Mouse (Mus musculus) erythroblast, embryonic 14.5 days (primary cell): ENCODE data around the gene Acvr1. TPM values are rescaled to one million over a fixed set of nuclear protein-coding genes. Genes with fewer than 3 reads are reported as not detected.

ENCODE experiments used
- H3K27me3 ChIP-seq: 2 replicates; pipeline ENCODE4 v1.6.1; 2012; ENCODE audit warnings: inconsistent platforms; ENCODE audit not compliant: control insufficient read depth
- H3K36me3 ChIP-seq: 2 replicates; pipeline ENCODE4 v1.6.1; 2012; ENCODE audit warnings: mild to moderate bottlenecking, inconsistent platforms; ENCODE audit not compliant: control insufficient read depth
- H3K4me1 ChIP-seq: 2 replicates; pipeline ENCODE4 v1.6.1; 2012; ENCODE audit warnings: inconsistent platforms; ENCODE audit not compliant: control insufficient read depth
- H3K4me3 ChIP-seq: replicated peaks from 2 replicates; pipeline ENCODE3; 2012; ENCODE audit warnings: moderate library complexity, mild to moderate bottlenecking, inconsistent platforms
- H3K9me3 ChIP-seq: 2 replicates; pipeline ENCODE4 v1.6.1; 2012; ENCODE audit warnings: low read length, inconsistent platforms, mixed read lengths; ENCODE audit not compliant: control insufficient read depth
- GATA1 ChIP-seq: IDR thresholded peaks from 2 replicates; pipeline ENCODE4 v1.6.1; 2012; ENCODE audit warnings: low read length, inconsistent platforms, mixed read lengths
- TAL1 ChIP-seq: IDR thresholded peaks from 3 replicates; pipeline ENCODE4 v1.6.1; 2012; ENCODE audit warnings: low read length, inconsistent platforms, mixed read lengths
- polyA plus RNA-seq: library from polyadenylated mRNA; stranded (reverse); fragments of >175 nt; gene quantifications from 2 replicates; pipeline ENCODE4 v1.2.3, GENCODE M21; 2012

The Acvr1 gene
- polyA plus RNA-seq, 1 experiment: not detected

DNA sequence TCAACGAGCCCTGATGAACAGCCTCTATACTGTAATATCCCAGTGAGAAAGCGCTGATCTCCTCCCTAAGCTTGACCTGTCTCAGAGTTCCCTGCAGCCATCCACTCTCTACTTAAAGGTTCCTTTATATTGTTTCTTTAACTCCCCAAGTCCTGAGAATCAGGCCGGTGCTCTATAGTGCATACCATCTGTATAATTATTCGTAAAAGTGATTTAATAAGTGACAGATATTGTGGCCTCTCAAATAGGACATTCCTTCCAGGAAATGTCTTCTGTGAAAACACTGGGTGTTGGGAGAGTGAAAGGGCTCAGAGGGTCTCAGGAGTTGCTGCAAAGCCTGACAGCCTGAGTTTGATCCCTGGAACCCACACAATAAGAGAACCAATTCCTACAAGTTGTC, 88.8 kb downstream of the Acvr1 start:
- H3K36me3 ChIP-seq: peaks cover 2% of the 10 kb centered on the region; the same call in 1 of the 2 replicates
- no peak overlapping the region for H3K4me3 ChIP-seq
- H3K9me3 ChIP-seq: no peaks in the 10 kb centered on the region
- TF ChIP-seq GATA1 (no peak), TAL1 (no peak)
- no peaks in the 10 kb centered on the region for H3K27me3 ChIP-seq
- no peaks in the 10 kb centered on the region for H3K4me1 ChIP-seq

GRCm38 (mm10) chr2:58476956-58477715, 89.8 kb downstream of the Acvr1 start:
- no peak for TF ChIP-seq GATA1
- no peak for TF ChIP-seq TAL1
- Histone ChIP-seq H3K36me3 (peaks cover 2% of the 10 kb centered on the region; the same call in 1 of the 2 replicates), H3K27me3 (no peaks in the 10 kb centered on the region), H3K4me3 (no peak overlapping the region), H3K4me1 (no peaks in the 10 kb centered on the region), H3K9me3 (no peaks in the 10 kb centered on the region)

DNA sequence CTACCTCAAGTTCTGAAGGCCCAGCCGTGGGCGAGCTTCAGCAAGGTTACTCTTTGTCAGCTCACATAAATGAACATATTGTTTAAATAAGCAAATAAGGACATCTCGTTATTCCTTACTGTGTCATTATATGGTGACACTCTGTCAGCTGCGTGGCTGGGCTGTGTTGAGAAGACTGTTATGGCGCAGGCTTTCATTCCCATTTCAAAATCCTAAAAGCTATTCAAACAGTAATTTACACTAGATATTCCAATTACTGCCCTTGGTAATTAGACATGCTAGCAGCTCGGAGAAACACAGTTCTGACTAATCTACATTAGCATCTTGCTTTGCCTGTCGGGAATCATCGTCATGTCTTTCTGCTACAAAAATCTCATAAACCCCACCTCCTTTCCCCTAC, 91.4 kb downstream of the Acvr1 start:
- Histone ChIP-seq H3K4me1 (no peaks in the 10 kb centered on the region), H3K27me3 (no peaks in the 10 kb centered on the region), H3K9me3 (no peaks in the 10 kb centered on the region), H3K4me3 (no peak overlapping the region), H3K36me3 (peaks cover 2% of the 10 kb centered on the region; the same call in 1 of the 2 replicates)
- TF ChIP-seq GATA1: no peak
- TF ChIP-seq TAL1: no peak

DNA sequence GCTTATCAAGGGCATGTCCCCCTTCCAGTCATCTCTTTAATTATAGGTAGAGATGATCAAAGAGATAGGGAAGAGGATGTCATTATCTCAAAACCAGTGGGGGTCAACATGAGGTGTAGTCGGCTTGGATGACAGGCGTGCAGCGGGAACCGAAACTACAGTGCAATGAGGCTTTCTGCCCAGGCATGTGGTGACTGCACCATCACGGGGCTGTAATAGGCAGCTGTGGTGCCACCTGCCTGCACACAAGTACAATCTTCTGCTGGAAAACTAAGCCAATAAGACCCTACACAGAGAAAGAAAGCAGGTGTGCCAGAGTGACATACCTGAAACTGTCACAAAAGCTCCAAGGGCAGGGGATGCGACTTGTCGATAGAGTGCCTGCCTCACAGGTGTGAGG, 96.7 kb downstream of the Acvr1 start:
- TF ChIP-seq GATA1 (no peak), TAL1 (no peak)

DNA sequence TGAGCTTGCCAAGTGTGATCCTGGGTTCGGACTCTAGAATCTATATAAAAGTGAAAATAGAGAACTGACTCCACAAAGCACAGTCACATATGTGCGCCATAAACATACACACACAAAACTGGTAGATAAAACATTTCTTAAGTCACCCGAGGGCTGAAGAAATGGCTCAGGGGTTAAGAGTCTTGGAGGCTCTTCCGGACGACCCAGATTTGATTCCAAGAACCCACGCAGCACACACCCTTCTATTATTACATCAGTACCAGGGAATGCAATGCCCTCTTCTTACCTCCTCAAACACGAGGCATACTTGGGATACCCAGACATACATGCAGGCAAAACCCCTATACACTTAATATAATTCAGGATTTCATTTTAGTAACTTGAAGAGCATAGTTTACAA, 97.1 kb downstream of the Acvr1 start, which contains the start of gene Gm17409:
Gm17409 (plus strand) TSS at position 301 of the 400 bp plus-strand sequence.
- H3K36me3 ChIP-seq: peaks cover 6% of the 10 kb centered on the region; the same call in 1 of the 2 replicates
- H3K4me1 ChIP-seq: no peaks in the 10 kb centered on the region
- H3K27me3 ChIP-seq: no peaks in the 10 kb centered on the region
- H3K4me3 ChIP-seq: no peak within 1 kb of the TSS
- no peaks in the 10 kb centered on the region for H3K9me3 ChIP-seq
- TF ChIP-seq GATA1 (no peak), TAL1 (no peak)

More for the DNA sequence above, 96.7 kb downstream of the Acvr1 start:
- H3K9me3 ChIP-seq: no peaks in the 10 kb centered on the region
- no peak overlapping the region for H3K4me3 ChIP-seq
- H3K36me3 ChIP-seq: peaks cover 6% of the 10 kb centered on the region; the same call in 1 of the 2 replicates
- H3K27me3 ChIP-seq: no peaks in the 10 kb centered on the region
- H3K4me1 ChIP-seq: no peaks in the 10 kb centered on the region

GRCm38 (mm10) chr2:58458820-58459371, 108.1 kb downstream of the Acvr1 start:
- H3K27me3 ChIP-seq: no peaks in the 10 kb centered on the region
- H3K36me3 ChIP-seq: no peaks in the 10 kb centered on the region; the same call in 1 of the 2 replicates
- H3K4me3 ChIP-seq: no peak overlapping the region
- no peaks in the 10 kb centered on the region for H3K9me3 ChIP-seq
- H3K4me1 ChIP-seq: no peaks in the 10 kb centered on the region
- TF ChIP-seq GATA1: no peak

DNA sequence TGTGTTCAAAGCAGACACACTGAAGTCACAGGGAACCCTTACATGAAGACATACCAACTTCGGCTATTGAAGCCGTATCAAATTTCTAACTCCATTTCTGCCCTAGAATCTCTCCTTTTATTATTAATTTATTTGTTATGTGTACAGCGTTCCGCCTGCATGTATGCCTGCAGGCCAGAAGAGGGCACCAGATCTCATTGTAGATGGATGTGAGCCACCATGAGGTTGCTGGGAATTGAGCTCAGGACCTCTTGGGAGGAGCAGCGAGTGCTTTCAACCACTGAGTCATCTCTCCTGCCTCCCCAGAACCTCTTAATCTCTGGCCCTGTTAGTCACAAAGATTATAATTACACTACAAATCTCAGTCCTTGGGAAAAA, 109.5 kb downstream of the Acvr1 start:
- Histone ChIP-seq H3K27me3 (no peaks in the 10 kb centered on the region), H3K4me3 (no peak overlapping the region), H3K9me3 (peaks cover 3% of the 10 kb centered on the region), H3K36me3 (no peaks in the 10 kb centered on the region; the same call in 1 of the 2 replicates), H3K4me1 (no peaks in the 10 kb centered on the region)
- no peak for TF ChIP-seq TAL1

DNA sequence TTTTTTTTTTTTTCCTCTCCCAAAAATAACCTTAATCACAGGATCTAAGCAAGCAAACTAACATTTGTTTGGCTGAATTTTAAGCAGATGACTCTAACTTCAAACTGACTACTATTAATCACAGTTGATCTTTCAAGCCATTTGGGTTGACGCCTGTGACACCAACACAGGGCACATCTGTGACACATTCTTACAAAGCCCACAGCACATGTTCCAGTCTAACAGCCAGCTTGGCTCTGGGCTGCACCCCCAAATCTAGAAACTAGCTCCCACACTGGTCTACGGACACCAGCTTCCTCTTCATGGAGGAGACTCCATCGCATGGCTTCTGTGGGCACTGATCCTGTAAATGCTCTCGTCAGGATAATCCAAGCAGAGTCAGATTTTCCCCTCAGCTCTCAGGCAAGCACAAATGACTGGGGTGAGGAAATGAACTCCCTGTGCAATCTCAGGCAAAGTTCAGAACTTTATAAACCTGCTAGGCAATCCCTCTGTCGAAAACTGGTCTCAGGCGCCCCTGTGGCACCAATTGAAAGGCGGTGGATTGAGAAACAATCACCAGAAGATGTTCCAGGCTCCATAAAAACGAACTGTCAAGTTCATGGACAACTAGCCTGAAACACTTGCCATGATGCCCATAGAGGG, 110.0 kb downstream of the Acvr1 start:
- Histone ChIP-seq H3K4me3 (no peak overlapping the region), H3K4me1 (no peaks in the 10 kb centered on the region), H3K27me3 (no peaks in the 10 kb centered on the region), H3K36me3 (no peaks in the 10 kb centered on the region; the same call in 1 of the 2 replicates), H3K9me3 (peaks cover 3% of the 10 kb centered on the region)
- no peak for TF ChIP-seq TAL1
- TF ChIP-seq GATA1: no peak

GRCm38 (mm10) chr2:58454095-58454865, 112.7 kb downstream of the Acvr1 start:
- TF ChIP-seq TAL1: no peak
- no peak for TF ChIP-seq GATA1
- no peaks in the 10 kb centered on the region; the same call in 1 of the 2 replicates for H3K36me3 ChIP-seq
- peaks cover 3% of the 10 kb centered on the region for H3K9me3 ChIP-seq
- H3K27me3 ChIP-seq: no peaks in the 10 kb centered on the region
- no peak overlapping the region for H3K4me3 ChIP-seq
- H3K4me1 ChIP-seq: no peaks in the 10 kb centered on the region
